Mouse (Mus musculus) myocyte (in vitro differentiated cells): ENCODE measurements around the gene Gm17657.

Source experiments
- CEBPB ChIP-seq: IDR thresholded peaks from 2 replicates; pipeline ENCODE4 v1.6.1; 2011; ENCODE audit warnings: mild to moderate bottlenecking, moderate library complexity; ENCODE audit not compliant: poor library complexity, insufficient read depth, severe bottlenecking
- E2F4 ChIP-seq: IDR thresholded peaks from one replicate; pipeline ENCODE4 v1.6.1; 2011; ENCODE audit warnings: mild to moderate bottlenecking, control low read depth, moderate library complexity; ENCODE audit not compliant: insufficient read depth
- MAX ChIP-seq: IDR thresholded peaks from one replicate; pipeline ENCODE4 v1.6.1; 2011; ENCODE audit warnings: low read depth, mild to moderate bottlenecking, control low read depth
- MYOD1 ChIP-seq, 3 experiments: IDR thresholded peaks; one replicate each; pipeline ENCODE4 v1.6.1; 2011; ENCODE audit warnings: control low read depth in 2 of 3, low read depth in 2 of 3, mild to moderate bottlenecking in 2 of 3, moderate library complexity in 1 of 3; ENCODE audit not compliant: insufficient read length in 2 of 3, control insufficient read depth in 1 of 3
- POLR2A ChIP-seq: IDR thresholded peaks from one replicate; pipeline ENCODE4 v1.6.1; 2011; ENCODE audit warnings: low read depth, mild to moderate bottlenecking, control low read depth, moderate library complexity; ENCODE audit not compliant: insufficient read length
- SRF ChIP-seq: IDR thresholded peaks from one replicate; pipeline ENCODE4 v1.6.1; 2011; ENCODE audit warnings: low read depth; ENCODE audit not compliant: control insufficient read depth, insufficient read length
- TCF12 ChIP-seq: IDR thresholded peaks from one replicate; pipeline ENCODE4 v1.6.1; 2011; ENCODE audit warnings: mild to moderate bottlenecking, control low read depth; ENCODE audit not compliant: poor library complexity, insufficient read depth, severe bottlenecking
- USF1 ChIP-seq: IDR thresholded peaks from one replicate; pipeline ENCODE4 v1.6.1; 2011; ENCODE audit warnings: low read depth, mild to moderate bottlenecking, control low read depth, moderate library complexity

- TF ChIP-seq POLR2A (no peak), MYOD1 (IDR thresholded peaks at IDR 0.05; ENCODE audit: control insufficient read depth in 1 of 3, insufficient read length in 2 of 3, low read depth in 2 of 3) (no peak), TCF12 (no peak), SRF (no peak), E2F4 (no peak), MAX (no peak), CEBPB (no peak), USF1 (no peak)
Observed at GRCm38 (mm10) chr17:29586921-29587320, 37.5 kb upstream of the Gm17657 start.
